Mouse (Mus musculus) thymus, postnatal 4 days (tissue): ENCODE results near the gene Tas2r134.

ENCODE experiments used
- DNase-seq: peaks from one replicate; pipeline ENCODE4 v3.0.0; 2021

The Tas2r134 gene

GRCm38 (mm10) chr2:51627211-51627610 is at the start of gene Tas2r134:
Tas2r134 (plus strand) TSS chr2:51627511.
- no peak for DNase-seq

GRCm38 (mm10) chr2:51579767-51580166 is 47.5 kb upstream of the Tas2r134 start:
- DNase-seq = no peak

GRCm38 (mm10) chr2:51584050-51585046 is 43.0 kb upstream of the Tas2r134 start:
- DNase-seq = no peak

- DNase-seq = no peak
Measured at GRCm38 (mm10) chr2:51588336-51588735, 39.0 kb upstream of the Tas2r134 start.

GRCm38 (mm10) chr2:51588895-51589294 is 38.4 kb upstream of the Tas2r134 start:
- DNase-seq = no peak

GRCm38 (mm10) chr2:51589627-51590026 is 37.7 kb upstream of the Tas2r134 start:
- no peak for DNase-seq

GRCm38 (mm10) chr2:51590308-51590707 is 37.0 kb upstream of the Tas2r134 start:
- DNase-seq = no peak

GRCm38 (mm10) chr2:51592157-51592556 is 35.2 kb upstream of the Tas2r134 start:
- no peak for DNase-seq

- DNase-seq = no peak
Measured at GRCm38 (mm10) chr2:51599473-51600201, 27.7 kb upstream of the Tas2r134 start.

- no peak for DNase-seq
Measured at GRCm38 (mm10) chr2:51600202-51600487, 27.2 kb upstream of the Tas2r134 start.

GRCm38 (mm10) chr2:51600873-51601272 is 26.4 kb upstream of the Tas2r134 start:
- no peak for DNase-seq

GRCm38 (mm10) chr2:51610305-51610704 is 17.0 kb upstream of the Tas2r134 start:
- DNase-seq = no peak

GRCm38 (mm10) chr2:51610897-51611296 is 16.4 kb upstream of the Tas2r134 start:
- DNase-seq = no peak

- no peak for DNase-seq
Measured at GRCm38 (mm10) chr2:51613716-51614115, 13.6 kb upstream of the Tas2r134 start.

GRCm38 (mm10) chr2:51621931-51622330 is 5.4 kb upstream of the Tas2r134 start:
- no peak for DNase-seq

GRCm38 (mm10) chr2:51626007-51626406 is 1.3 kb upstream of the Tas2r134 start:
- DNase-seq = no peak

GRCm38 (mm10) chr2:51631428-51631827 is 4.1 kb downstream of the Tas2r134 start:
- no peak for DNase-seq

- peak; percentile 7 for DNase-seq
Measured at GRCm38 (mm10) chr2:51637681-51638080, 10.4 kb downstream of the Tas2r134 start.

GRCm38 (mm10) chr2:51641635-51642034 is 14.3 kb downstream of the Tas2r134 start:
- no peak for DNase-seq

GRCm38 (mm10) chr2:51643244-51644139 is 16.2 kb downstream of the Tas2r134 start:
- DNase-seq = no peak

GRCm38 (mm10) chr2:51647972-51648371 is 20.7 kb downstream of the Tas2r134 start:
- no peak for DNase-seq

GRCm38 (mm10) chr2:51649887-51650286 is 22.6 kb downstream of the Tas2r134 start:
- DNase-seq = no peak

- DNase-seq = no peak
Measured at GRCm38 (mm10) chr2:51652086-51652485, 24.8 kb downstream of the Tas2r134 start.
